Mouse (Mus musculus) heart, embryonic 14.5 days (tissue): ENCODE measurements around the gene Agap2. TPM values are rescaled to one million over a fixed set of nuclear protein-coding genes. Genes with fewer than 3 reads are reported as not detected.

Source experiments
- ATAC-seq: fragments of 200-750 bp; cut with Nextera tagmentation; 2 replicates; pipeline ENCODE4 v1.8.0; 2017; ENCODE audit warnings: low read depth, moderate TSS enrichment; ENCODE audit not compliant: insufficient number of reproducible peaks, insufficient read depth, low FRiP score
- H3K27ac ChIP-seq, 2 experiments: fragments of 200-500 bp in 1 of 2; fragments of 300-500 bp in 1 of 2; sonication (generic) in 1 of 2; replicated peaks in 1 of 2; 2 replicates each; pipeline ENCODE4 v1.5.1; 2012 to 2014; ENCODE audit warnings: low read depth in 2 of 2, low read length in 2 of 2, control low read depth in 1 of 2, mild to moderate bottlenecking in 1 of 2, mixed read lengths in 1 of 2; ENCODE audit not compliant: control insufficient read depth in 1 of 2, insufficient read depth in 1 of 2
- H3K27me3 ChIP-seq: fragments of 300-500 bp; sonication (generic); 2 replicates; pipeline ENCODE4 v1.6.1; 2014; ENCODE audit warnings: mild to moderate bottlenecking, low read length, control low read depth; ENCODE audit not compliant: control insufficient read depth, insufficient read depth
- H3K36me3 ChIP-seq: fragments of 300-500 bp; sonication (generic); 2 replicates; pipeline ENCODE4 v1.6.1; 2014; ENCODE audit warnings: mild to moderate bottlenecking, control low read depth, low read length, mixed read lengths; ENCODE audit not compliant: control insufficient read depth, insufficient read depth
- H3K4me1 ChIP-seq, 2 experiments: fragments of 200-500 bp in 1 of 2; fragments of 300-500 bp in 1 of 2; sonication (generic) in 1 of 2; 2 replicates each; pipeline ENCODE4 v1.6.1; 2012 to 2014; ENCODE audit warnings: low read length in 2 of 2, control low read depth in 1 of 2, mixed read lengths in 1 of 2; ENCODE audit not compliant: control insufficient read depth in 2 of 2, insufficient read depth in 2 of 2
- H3K4me2 ChIP-seq: fragments of 300-500 bp; sonication (generic); 2 replicates; pipeline ENCODE4 v1.6.1; 2014; ENCODE audit warnings: mild to moderate bottlenecking, low read length
- H3K4me3 ChIP-seq, 2 experiments: fragments of 200-500 bp in 1 of 2; fragments of 300-500 bp in 1 of 2; sonication (generic) in 1 of 2; 2 replicates each; pipeline ENCODE4 v1.5.1; 2012 to 2014; ENCODE audit warnings: low read length in 2 of 2, mild to moderate bottlenecking in 2 of 2, control low read depth in 1 of 2, low read depth in 1 of 2, moderate library complexity in 1 of 2; ENCODE audit not compliant: control insufficient read depth in 1 of 2, insufficient read depth in 1 of 2
- H3K9ac ChIP-seq: fragments of 300-500 bp; sonication (generic); 2 replicates; pipeline ENCODE4 v1.6.1; 2014; ENCODE audit warnings: mild to moderate bottlenecking, low read length
- H3K9me3 ChIP-seq: fragments of 300-500 bp; sonication (generic); 2 replicates; pipeline ENCODE4 v1.6.1; 2016; ENCODE audit warnings: low read length, control low read depth; ENCODE audit not compliant: control insufficient read depth
- WGBS: fragments of 180-500 bp; shearing (Covaris S2); extraction: QIAGEN DNeasy Blood & Tissue Kit; methylation state at CpG from one replicate; pipeline ENCODE4 v1.1.7; 2014; 5-methylcytosine and 5-hydroxymethylcytosine counted together
- polyA plus RNA-seq: library from polyadenylated mRNA; unstranded; fragments of >200 nt; fragmentation: Nextera tagmentation; extraction: Ambion mirVana; gene quantifications from 2 replicates; pipeline ENCODE4 v1.2.1, GENCODE M21; 2014

The Agap2 gene
- polyA plus RNA-seq, 1 experiment from 2014 or later = 0.27 TPM

DNA sequence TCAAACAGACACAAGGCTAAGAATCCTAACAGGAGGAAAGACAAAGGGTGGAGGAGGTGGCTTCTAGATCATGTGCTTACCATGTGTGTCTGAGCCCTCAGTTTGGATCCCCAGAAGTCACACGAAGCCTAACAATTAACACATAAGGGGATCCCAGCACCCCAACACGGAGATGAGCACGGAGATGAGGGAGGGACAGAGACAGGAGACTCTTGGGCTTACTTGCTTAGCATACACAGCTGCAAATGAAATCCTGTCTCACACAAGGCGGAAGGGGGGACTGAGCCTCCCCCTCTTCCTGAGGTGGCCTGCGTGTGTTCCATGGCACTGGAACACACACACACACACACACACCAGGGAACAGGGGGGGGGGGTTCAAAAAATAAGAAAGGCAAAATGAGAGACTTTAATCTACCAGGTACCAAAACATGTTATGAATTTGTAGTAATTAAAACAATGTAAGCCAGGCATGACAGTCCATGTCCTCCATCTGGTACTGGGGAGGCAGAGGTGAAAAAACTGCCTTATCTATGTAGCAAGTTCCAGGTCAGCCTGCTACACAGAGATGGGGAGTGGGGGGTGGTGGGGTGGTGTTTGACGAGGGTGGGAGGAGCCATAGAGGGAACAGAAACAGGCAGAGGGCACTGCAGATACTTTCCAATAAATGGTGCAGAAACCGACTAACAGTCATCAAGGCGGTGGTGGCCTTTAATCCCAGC lies 60.2 kb downstream of the Agap2 start:
- ATAC-seq = no peak
- no peaks in the 10 kb centered on the region for H3K9me3 ChIP-seq
- no peak overlapping the region for H3K9ac ChIP-seq
- H3K4me1 ChIP-seq = 0 out of 4 replicates have a peak, but pooled peaks cover 0 to 3% of the 10 kb centered on the region in 2 experiments
- H3K27ac ChIP-seq = no peak overlapping the region
- no peaks in the 10 kb centered on the region for H3K27me3 ChIP-seq
- no peak overlapping the region for H3K4me2 ChIP-seq
- H3K4me3 ChIP-seq = no peak overlapping the region
- no peaks in the 10 kb centered on the region for H3K36me3 ChIP-seq
- WGBS = 37% methylated on average over 7 of the region's 8 CpGs

DNA sequence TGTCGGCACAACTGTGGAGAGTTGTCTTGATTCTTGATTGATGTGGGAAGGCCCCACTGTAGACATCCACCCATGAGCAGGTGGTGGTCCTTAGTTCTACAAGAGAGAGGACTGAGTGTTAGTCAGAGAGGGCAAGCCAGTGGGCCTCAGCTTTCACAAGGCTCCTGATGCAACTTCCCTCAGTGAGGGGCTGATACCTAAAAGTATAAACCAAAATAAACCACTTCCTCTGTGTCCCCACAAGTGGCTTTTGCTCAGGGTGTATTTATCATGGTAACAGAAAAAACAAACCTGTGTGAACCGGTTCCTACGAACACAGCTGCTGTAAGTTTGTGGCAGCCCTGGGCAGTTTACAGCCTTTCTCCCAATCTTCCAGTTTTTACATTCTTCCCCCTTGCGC lies 61.4 kb downstream of the Agap2 start:
- Histone ChIP-seq H3K36me3 (no peaks in the 10 kb centered on the region), H3K4me3 (no peak overlapping the region), H3K9me3 (no peaks in the 10 kb centered on the region), H3K27me3 (no peaks in the 10 kb centered on the region), H3K4me2 (no peak overlapping the region), H3K27ac (no peak overlapping the region), H3K4me1 (0 out of 4 replicates have a peak, but pooled peaks cover 0 to 3% of the 10 kb centered on the region in 2 experiments), H3K9ac (no peak overlapping the region)
- WGBS = 75% methylated on average over 4 of the region's 4 CpGs
- ATAC-seq = no peak

DNA sequence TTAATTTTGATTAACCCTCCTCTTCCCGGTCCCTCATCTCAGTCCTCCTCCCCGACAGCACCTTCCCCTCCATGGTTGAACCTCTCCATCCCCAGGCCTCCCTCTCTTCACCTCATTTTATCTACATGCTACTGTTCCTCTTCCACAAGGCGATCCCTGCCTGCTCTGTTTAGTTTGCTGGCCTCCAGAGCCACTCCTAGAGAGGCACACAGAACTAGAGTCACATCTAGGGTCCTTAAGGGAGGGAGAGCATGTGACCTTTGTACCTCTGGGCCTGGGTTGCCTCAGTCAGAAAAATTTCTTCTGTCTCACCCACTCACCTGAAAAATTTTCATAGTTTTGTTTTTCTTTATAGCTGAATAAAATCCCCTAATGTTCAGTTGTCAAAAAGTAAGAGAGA lies 62.8 kb downstream of the Agap2 start:
- Histone ChIP-seq H3K27ac (no peak overlapping the region), H3K4me3 (no peak overlapping the region), H3K9ac (no peak overlapping the region), H3K27me3 (no peaks in the 10 kb centered on the region), H3K4me1 (0 out of 4 replicates have a peak, but pooled peaks cover 0 to 3% of the 10 kb centered on the region in 2 experiments), H3K9me3 (no peaks in the 10 kb centered on the region), H3K4me2 (no peak overlapping the region), H3K36me3 (no peaks in the 10 kb centered on the region)
- no peak for ATAC-seq
- 80% methylated on average over 3 of the region's 3 CpGs for WGBS

DNA sequence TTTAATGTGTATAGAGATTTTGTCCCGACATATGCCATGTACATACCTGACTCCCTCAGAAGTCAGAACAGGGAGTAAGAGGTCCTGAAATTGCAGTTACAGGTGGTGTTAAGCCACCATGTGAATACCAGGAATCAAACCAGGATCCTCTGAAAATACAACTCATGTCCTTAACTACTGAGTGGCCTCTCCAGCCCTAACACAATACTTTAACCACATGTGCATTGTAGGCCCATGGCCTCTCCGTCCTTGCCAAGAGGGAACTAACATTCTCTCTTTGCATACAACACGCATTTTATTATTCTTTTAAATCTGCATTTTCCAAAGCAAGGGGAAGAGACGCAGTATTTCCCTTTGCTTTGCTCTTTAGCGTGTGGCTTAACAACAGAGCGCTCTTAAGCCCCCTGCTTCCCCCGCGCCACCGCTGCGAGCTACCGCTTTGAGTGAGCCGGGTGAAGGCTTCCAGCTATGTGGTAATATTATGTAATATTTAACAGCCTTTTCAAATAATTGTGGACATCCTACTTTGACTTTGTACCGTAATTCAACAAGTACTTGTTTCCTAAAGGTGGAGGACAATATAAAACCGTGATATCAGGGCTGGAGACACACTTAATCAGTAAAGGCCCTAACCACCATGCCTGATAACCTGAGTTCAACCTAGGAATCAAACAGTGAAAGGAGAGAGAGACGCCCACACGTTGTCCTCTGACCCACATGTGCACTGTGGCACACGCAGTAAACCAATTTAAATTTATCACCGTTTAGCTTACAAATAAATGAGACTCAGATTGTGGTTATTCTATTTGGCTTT lies 63.5 kb downstream of the Agap2 start:
- no peak overlapping the region for H3K27ac ChIP-seq
- no peak overlapping the region for H3K4me2 ChIP-seq
- 85% methylated on average over 18 of the region's 18 CpGs for whole genome bisulfite sequencing

DNA sequence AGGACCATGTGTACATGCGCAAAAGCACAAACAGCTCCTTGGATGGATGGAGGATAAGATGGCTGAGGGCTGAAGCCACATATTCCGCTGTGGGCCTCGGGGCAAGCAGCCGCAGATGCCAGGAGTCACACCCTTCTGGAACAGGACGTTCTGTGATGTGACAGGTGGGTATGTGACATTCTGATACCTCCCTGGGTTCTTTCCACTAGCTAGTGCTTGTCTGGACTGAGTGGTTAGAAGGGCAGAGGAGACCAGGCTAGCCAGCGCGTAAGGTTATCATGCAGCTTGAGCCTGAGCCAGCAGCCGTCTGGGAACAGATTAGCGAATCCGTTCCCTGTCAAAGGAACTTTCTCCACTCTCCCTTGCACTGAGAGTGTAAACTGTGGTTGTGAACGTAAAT lies 65.9 kb downstream of the Agap2 start:
- Histone ChIP-seq H3K9ac (no peak overlapping the region), H3K9me3 (0 out of 2 replicates have a peak, but pooled peaks cover 3% of the 10 kb centered on the region), H3K27me3 (no peaks in the 10 kb centered on the region), H3K4me3 (no peak overlapping the region), H3K4me1 (no peaks in the 10 kb centered on the region), H3K27ac (no peak overlapping the region), H3K36me3 (no peaks in the 10 kb centered on the region), H3K4me2 (no peak overlapping the region)
- no peak for ATAC-seq
- WGBS = 69% methylated on average over 11 of the region's 11 CpGs

More for the DNA sequence above, 63.5 kb downstream of the Agap2 start:
- Histone ChIP-seq H3K4me3 (no peak overlapping the region), H3K27me3 (no peaks in the 10 kb centered on the region), H3K9me3 (0 out of 2 replicates have a peak, but pooled peaks cover 3% of the 10 kb centered on the region), H3K36me3 (no peaks in the 10 kb centered on the region), H3K9ac (no peak overlapping the region), H3K4me1 (0 out of 4 replicates have a peak, but pooled peaks cover 0 to 3% of the 10 kb centered on the region in 2 experiments)
- no peak for ATAC-seq

DNA sequence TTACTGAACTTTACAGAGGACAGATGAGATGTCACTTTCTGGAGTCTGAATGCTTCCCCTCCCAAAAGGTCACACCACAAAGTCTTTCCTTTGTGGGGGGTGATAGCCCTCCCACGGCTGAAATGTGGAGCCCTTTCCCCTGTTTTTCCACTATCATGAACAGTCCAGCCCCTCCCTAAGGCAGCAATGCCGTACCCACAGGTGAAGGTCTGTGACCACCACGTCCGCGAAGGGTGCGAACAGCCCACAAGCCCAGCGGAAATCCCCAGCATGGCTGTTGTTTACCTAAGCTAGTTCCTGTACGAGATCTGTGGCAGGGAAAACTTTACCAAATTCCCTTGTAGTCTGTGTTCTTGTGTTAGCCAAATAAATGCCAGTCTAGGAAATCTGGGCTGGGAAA lies 66.4 kb downstream of the Agap2 start:
- WGBS = 64% methylated on average over 8 of the region's 8 CpGs
- Histone ChIP-seq H3K9ac (no peak overlapping the region), H3K4me3 (no peak overlapping the region), H3K27me3 (no peaks in the 10 kb centered on the region), H3K9me3 (0 out of 2 replicates have a peak, but pooled peaks cover 3% of the 10 kb centered on the region), H3K4me2 (no peak overlapping the region), H3K27ac (no peak overlapping the region), H3K4me1 (no peaks in the 10 kb centered on the region), H3K36me3 (no peaks in the 10 kb centered on the region)
- ATAC-seq = no peak; the same call in 1 of the 2 replicates
